Mouse (Mus musculus) neural tube, embryonic 12.5 days (tissue): ENCODE data around the gene Arhgef38. TPM values are rescaled to one million over a fixed set of nuclear protein-coding genes. Genes with fewer than 3 reads are reported as not detected.

ENCODE experiments used
- ATAC-seq: fragments of 200-750 bp; cut with Nextera tagmentation; 2 replicates; pipeline ENCODE4 v1.8.0; 2017; ENCODE audit warnings: low read depth, mild to moderate bottlenecking, moderate TSS enrichment, moderate library complexity; ENCODE audit not compliant: low FRiP score
- H3K27ac ChIP-seq: fragments of 300-500 bp; sonication (generic); 2 replicates; pipeline ENCODE4 v1.5.1; 2016
- H3K27me3 ChIP-seq: fragments of 300-500 bp; sonication (generic); replicated peaks from 2 replicates; pipeline ENCODE4 v1.6.1; 2016; ENCODE audit warnings: mild to moderate bottlenecking
- H3K36me3 ChIP-seq: fragments of 300-500 bp; sonication (generic); 2 replicates; pipeline ENCODE4 v1.6.1; 2016; ENCODE audit warnings: mild to moderate bottlenecking
- H3K4me1 ChIP-seq: fragments of 300-500 bp; sonication (generic); 2 replicates; pipeline ENCODE4 v1.6.1; 2016
- H3K4me2 ChIP-seq: fragments of 300-500 bp; sonication (generic); replicated peaks from 2 replicates; pipeline ENCODE4 v1.6.1; 2016; ENCODE audit warnings: mild to moderate bottlenecking
- H3K4me3 ChIP-seq: fragments of 300-500 bp; sonication (generic); 2 replicates; pipeline ENCODE4 v1.5.1; 2016
- H3K9ac ChIP-seq: fragments of 300-500 bp; sonication (generic); 2 replicates; pipeline ENCODE4 v1.6.1; 2016; ENCODE audit warnings: mild to moderate bottlenecking
- H3K9me3 ChIP-seq: fragments of 300-500 bp; sonication (generic); 2 replicates; pipeline ENCODE4 v1.6.1; 2016; ENCODE audit warnings: mild to moderate bottlenecking
- whole genome bisulfite sequencing: fragments of 180-500 bp; shearing (Covaris S2); methylation state at CpG from one replicate; pipeline ENCODE4 v1.1.7; 2016; 5-methylcytosine and 5-hydroxymethylcytosine counted together
- polyA plus RNA-seq: library from polyadenylated mRNA; unstranded; fragments of >200 nt; fragmentation: Nextera tagmentation; extraction: Ambion mirVana; gene quantifications from 2 replicates; pipeline ENCODE4 v1.2.1, GENCODE M21; 2016

Gene Arhgef38
- polyA plus RNA-seq, 1 experiment from 2014 or later: not detected

DNA sequence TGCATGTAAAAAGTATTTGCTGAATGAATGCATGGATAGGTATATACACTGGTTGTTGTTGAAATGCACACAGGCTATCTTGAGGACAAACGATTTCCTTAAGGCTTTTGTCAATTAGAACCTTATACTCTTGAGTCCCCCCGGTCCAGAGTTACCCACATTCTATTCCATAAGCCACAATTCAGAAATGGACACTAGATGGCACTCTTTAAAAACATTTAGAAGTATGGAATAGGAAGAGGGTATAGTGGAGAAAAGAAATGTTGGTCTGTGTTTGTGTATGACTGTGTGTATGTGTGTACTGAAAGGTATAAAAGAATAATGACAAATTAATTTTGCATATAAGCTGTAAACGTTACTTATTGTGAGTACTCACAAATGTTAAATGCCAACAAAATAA is 148.9 kb downstream of the Arhgef38 start:
- H3K27ac ChIP-seq: no peak overlapping the region
- H3K4me3 ChIP-seq: no peak overlapping the region
- no peak overlapping the region for H3K9ac ChIP-seq
- peaks cover 24% of the 10 kb centered on the region for H3K36me3 ChIP-seq
- H3K4me1 ChIP-seq: peaks cover 9% of the 10 kb centered on the region; the same call in 1 of the 2 replicates
- no peak overlapping the region for H3K4me2 ChIP-seq
- WGBS: 85% methylated on average over 3 of the region's 3 CpGs
- ATAC-seq: peak; percentile 62; the same call in 1 of the 2 replicates
- no peaks in the 10 kb centered on the region for H3K9me3 ChIP-seq
- no peaks in the 10 kb centered on the region for H3K27me3 ChIP-seq

GRCm38 (mm10) chr3:133082736-133083135 is 152.0 kb downstream of the Arhgef38 start:
- H3K27me3 ChIP-seq: no peaks in the 10 kb centered on the region
- no peak for ATAC-seq
- 93% methylated on average over 5 of the region's 5 CpGs for WGBS
- H3K4me2 ChIP-seq: no peak overlapping the region
- peaks cover 32% of the 10 kb centered on the region for H3K36me3 ChIP-seq
- no peak overlapping the region for H3K4me3 ChIP-seq
- H3K9me3 ChIP-seq: no peaks in the 10 kb centered on the region
- H3K27ac ChIP-seq: no peak overlapping the region
- H3K4me1 ChIP-seq: no peaks in the 10 kb centered on the region
- no peak overlapping the region for H3K9ac ChIP-seq

GRCm38 (mm10) chr3:133075560-133075959 is 159.2 kb downstream of the Arhgef38 start:
- peaks cover 16% of the 10 kb centered on the region; the same call in 1 of the 2 replicates for H3K36me3 ChIP-seq
- no peaks in the 10 kb centered on the region for H3K4me1 ChIP-seq
- H3K4me3 ChIP-seq: no peak overlapping the region
- no peak overlapping the region for H3K9ac ChIP-seq
- no peaks in the 10 kb centered on the region for H3K9me3 ChIP-seq
- H3K4me2 ChIP-seq: no peak overlapping the region
- no peak overlapping the region for H3K27ac ChIP-seq
- H3K27me3 ChIP-seq: no peaks in the 10 kb centered on the region
- no peak for ATAC-seq
- 93% methylated on average over 10 of the region's 10 CpGs for WGBS

Other genes starting within 250 kb of the Arhgef38 start
- gene Ints12, start 143.1 kb downstream of the Arhgef38 start, polyA plus RNA-seq: 22.7 and 23.5 TPM in 2 replicates
- 4.9 and 7.4 TPM in 2 replicates for gene Gstcd, start 142.9 kb downstream of the Arhgef38 start, polyA plus RNA-seq
- 78.2 and 79.1 TPM in 2 replicates for gene Ppa2, start 75.2 kb upstream of the Arhgef38 start, polyA plus RNA-seq